Mouse (Mus musculus): ENCODE data around the gene Gpc1. TPM values are rescaled to one million over a fixed set of nuclear protein-coding genes. Genes with fewer than 3 reads are reported as not detected.

The Gpc1 gene
- polyA plus RNA-seq, 1 experiment from 2014 or later = 25.0 TPM

DNA sequence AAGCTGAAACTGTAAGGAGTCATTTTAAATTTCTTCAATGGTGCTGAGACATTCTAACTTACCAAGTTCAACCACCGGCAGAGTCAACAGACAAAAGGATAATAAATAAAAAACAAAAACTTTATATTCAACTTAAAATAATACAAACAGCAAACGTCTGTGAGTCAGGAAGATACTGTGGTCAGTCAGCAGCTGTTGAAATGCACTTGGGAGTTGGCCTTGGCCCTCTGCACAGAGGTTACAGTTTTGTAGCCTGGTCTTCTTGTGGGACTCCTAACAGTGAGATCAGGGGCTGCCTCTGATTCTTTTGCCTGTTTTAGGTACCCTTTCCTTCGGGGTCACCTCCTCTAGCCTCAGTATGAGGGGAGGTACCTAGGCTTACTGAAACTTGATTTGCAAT is 62.5 kb downstream of the Gpc1 start:
- Histone ChIP-seq H3K9me3 (ENCODE audit: control insufficient read depth, low read length) (no peaks in the 10 kb centered on the region), H3K27me3 (replicated peaks; ENCODE audit: control insufficient read depth, insufficient read depth, low read length) (no peaks in the 10 kb centered on the region), H3K4me3 (ENCODE audit: low read length) (no peak overlapping the region), H3K4me2 (ENCODE audit: low read depth, low read length) (no peak overlapping the region), H3K36me3 (ENCODE audit: control insufficient read depth, insufficient read depth, low read length) (no peaks in the 10 kb centered on the region), H3K27ac (ENCODE audit: low read length) (no peak overlapping the region), H3K4me1 (ENCODE audit: control insufficient read depth, insufficient read depth, low read length) (no peaks in the 10 kb centered on the region), H3K9ac (ENCODE audit: low read depth, low read length) (no peak overlapping the region)
- 61% methylated on average over 3 of the region's 3 CpGs for WGBS
- no peak for ATAC-seq

DNA sequence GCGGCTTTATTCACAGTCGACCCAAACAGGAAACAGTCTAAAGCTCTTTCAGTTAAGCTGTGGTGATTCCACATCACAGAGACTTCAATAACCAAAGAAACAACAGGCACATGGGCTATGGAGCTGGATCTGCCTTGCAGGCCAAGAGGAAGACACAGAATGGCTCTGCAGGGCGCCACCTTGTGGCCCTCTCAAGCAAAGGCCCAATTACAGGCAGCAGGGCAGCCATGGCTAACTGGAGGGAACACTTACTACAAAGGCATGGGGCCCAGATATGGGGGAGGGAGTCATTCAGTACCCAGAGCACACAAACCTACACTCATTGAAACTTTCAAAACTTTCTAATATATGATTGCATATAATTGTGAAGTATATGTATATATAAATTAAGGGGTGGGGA is 63.6 kb downstream of the Gpc1 start:
- Histone ChIP-seq H3K4me2 (ENCODE audit: low read depth, low read length) (no peak overlapping the region), H3K36me3 (ENCODE audit: control insufficient read depth, insufficient read depth, low read length) (no peaks in the 10 kb centered on the region), H3K4me3 (ENCODE audit: low read length) (no peak overlapping the region), H3K9ac (ENCODE audit: low read depth, low read length) (no peak overlapping the region), H3K4me1 (ENCODE audit: control insufficient read depth, insufficient read depth, low read length) (no peaks in the 10 kb centered on the region), H3K27ac (ENCODE audit: low read length) (no peak overlapping the region), H3K9me3 (ENCODE audit: control insufficient read depth, low read length) (no peaks in the 10 kb centered on the region), H3K27me3 (replicated peaks; ENCODE audit: control insufficient read depth, insufficient read depth, low read length) (no peaks in the 10 kb centered on the region)
- 16% methylated on average over 3 of the region's 3 CpGs for WGBS
- peak; percentile 52; the same call in 1 of the 2 replicates for ATAC-seq

DNA sequence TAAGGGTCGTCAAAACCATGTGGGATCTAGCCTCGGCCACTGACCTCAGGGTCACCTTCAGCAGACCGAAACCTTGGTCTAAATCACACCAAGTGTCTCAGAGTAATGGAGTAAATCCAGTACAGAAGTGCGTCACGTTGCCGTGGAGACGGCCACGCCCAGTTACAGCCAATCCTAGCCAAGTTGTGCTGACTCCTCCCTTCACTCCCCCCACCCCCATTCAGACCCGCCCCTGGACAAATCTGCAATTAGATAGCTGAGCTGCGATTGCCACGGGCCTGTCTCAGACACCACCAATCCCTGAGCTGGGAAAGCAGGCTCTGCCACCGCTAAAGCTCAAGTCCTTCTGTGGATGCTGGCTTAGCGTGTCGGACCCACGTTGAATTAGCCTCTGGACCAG is 71.3 kb downstream of the Gpc1 start, which contains the start of gene Ankmy1:
Ankmy1 (minus strand) TSS at position 121 of the 400 bp plus-strand sequence.
- WGBS = 3% methylated on average over 15 of the region's 15 CpGs
- H3K9ac ChIP-seq (ENCODE audit: low read depth, low read length) = peak within 1 kb of the TSS; percentile 32; the same call in 1 of the 2 replicates
- H3K4me2 ChIP-seq (ENCODE audit: low read depth, low read length) = peak within 1 kb of the TSS; percentile 39
- peak; percentile 27 for ATAC-seq
- no peak within 1 kb of the TSS for H3K27ac ChIP-seq (ENCODE audit: low read length)
- no peaks in the 10 kb centered on the region for H3K9me3 ChIP-seq (ENCODE audit: control insufficient read depth, low read length)
- no peaks in the 10 kb centered on the region for H3K36me3 ChIP-seq (ENCODE audit: control insufficient read depth, insufficient read depth, low read length)
- peak within 1 kb of the TSS; percentile 21; the same call in 1 of the 2 replicates for H3K4me3 ChIP-seq (ENCODE audit: low read length)
- no peaks in the 10 kb centered on the region for H3K27me3 ChIP-seq (replicated peaks; ENCODE audit: control insufficient read depth, insufficient read depth, low read length)
- H3K4me1 ChIP-seq (ENCODE audit: control insufficient read depth, insufficient read depth, low read length) = peaks cover 8% of the 10 kb centered on the region

DNA sequence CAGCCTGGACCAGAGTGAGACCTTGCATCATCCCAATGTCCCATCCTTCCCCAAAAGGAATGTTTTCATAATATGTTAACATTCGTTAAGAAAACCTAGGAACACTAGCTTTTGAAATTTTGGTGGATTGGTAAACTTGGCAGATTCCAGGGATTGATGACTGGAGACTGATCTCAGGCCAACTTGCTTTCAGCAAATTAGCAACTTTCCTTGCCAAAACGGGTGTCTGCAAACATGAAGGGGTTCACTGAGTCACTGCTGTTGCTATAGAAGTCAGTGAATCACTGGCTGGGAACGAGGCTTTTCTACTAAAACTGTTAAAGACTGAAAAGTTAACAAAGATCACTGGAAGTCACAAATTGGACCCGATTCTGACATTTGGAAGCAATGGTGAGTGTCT is 72.2 kb downstream of the Gpc1 start:
- Histone ChIP-seq H3K9me3 (ENCODE audit: control insufficient read depth, low read length) (no peaks in the 10 kb centered on the region), H3K36me3 (ENCODE audit: control insufficient read depth, insufficient read depth, low read length) (no peaks in the 10 kb centered on the region), H3K9ac (ENCODE audit: low read depth, low read length) (no peak overlapping the region), H3K4me1 (ENCODE audit: control insufficient read depth, insufficient read depth, low read length) (peaks cover 11% of the 10 kb centered on the region), H3K27ac (ENCODE audit: low read length) (no peak overlapping the region), H3K4me2 (ENCODE audit: low read depth, low read length) (no peak overlapping the region), H3K4me3 (ENCODE audit: low read length) (no peak overlapping the region), H3K27me3 (replicated peaks; ENCODE audit: control insufficient read depth, insufficient read depth, low read length) (no peaks in the 10 kb centered on the region)
- WGBS = 80% methylated on average over 4 of the region's 4 CpGs
- no peak for ATAC-seq

DNA sequence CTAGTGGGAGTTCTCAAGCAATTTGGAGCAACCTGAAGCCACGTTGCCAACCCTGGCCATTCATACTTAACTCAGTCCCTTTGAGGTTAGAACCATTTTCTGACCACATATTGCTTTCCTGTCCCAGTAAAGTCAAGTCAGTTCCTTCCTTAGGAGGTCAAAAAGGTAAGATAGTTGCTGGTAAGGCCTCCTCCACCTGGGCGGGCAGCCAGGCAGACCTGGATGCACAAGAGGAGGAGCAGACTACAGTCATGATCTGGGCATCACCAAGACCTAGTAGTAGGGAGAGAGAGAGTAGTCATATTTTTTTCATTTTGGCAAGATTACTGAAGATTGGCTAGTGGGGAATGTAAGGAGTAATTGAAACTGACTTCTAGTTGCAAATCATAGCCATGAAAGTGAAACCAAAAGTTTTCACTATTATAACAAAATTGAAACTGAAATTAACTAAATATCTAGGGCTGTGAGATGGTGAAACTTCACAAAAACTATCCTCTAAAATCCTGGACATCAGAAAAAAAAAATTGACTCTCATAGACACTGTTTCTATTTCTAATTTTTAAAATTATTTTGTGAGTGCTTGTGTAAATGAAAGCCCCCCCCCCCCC is 74.4 kb downstream of the Gpc1 start:
- H3K9ac ChIP-seq (ENCODE audit: low read depth, low read length) = no peak overlapping the region
- H3K27me3 ChIP-seq (replicated peaks; ENCODE audit: control insufficient read depth, insufficient read depth, low read length) = no peaks in the 10 kb centered on the region
- 85% methylated on average over 2 of the region's 2 CpGs for WGBS
- no peak overlapping the region for H3K27ac ChIP-seq (ENCODE audit: low read length)
- no peaks in the 10 kb centered on the region for H3K9me3 ChIP-seq (ENCODE audit: control insufficient read depth, low read length)
- H3K36me3 ChIP-seq (ENCODE audit: control insufficient read depth, insufficient read depth, low read length) = no peaks in the 10 kb centered on the region
- H3K4me3 ChIP-seq (ENCODE audit: low read length) = no peak overlapping the region
- peaks cover 21% of the 10 kb centered on the region for H3K4me1 ChIP-seq (ENCODE audit: control insufficient read depth, insufficient read depth, low read length)
- no peak overlapping the region for H3K4me2 ChIP-seq (ENCODE audit: low read depth, low read length)
- no peak for ATAC-seq

DNA sequence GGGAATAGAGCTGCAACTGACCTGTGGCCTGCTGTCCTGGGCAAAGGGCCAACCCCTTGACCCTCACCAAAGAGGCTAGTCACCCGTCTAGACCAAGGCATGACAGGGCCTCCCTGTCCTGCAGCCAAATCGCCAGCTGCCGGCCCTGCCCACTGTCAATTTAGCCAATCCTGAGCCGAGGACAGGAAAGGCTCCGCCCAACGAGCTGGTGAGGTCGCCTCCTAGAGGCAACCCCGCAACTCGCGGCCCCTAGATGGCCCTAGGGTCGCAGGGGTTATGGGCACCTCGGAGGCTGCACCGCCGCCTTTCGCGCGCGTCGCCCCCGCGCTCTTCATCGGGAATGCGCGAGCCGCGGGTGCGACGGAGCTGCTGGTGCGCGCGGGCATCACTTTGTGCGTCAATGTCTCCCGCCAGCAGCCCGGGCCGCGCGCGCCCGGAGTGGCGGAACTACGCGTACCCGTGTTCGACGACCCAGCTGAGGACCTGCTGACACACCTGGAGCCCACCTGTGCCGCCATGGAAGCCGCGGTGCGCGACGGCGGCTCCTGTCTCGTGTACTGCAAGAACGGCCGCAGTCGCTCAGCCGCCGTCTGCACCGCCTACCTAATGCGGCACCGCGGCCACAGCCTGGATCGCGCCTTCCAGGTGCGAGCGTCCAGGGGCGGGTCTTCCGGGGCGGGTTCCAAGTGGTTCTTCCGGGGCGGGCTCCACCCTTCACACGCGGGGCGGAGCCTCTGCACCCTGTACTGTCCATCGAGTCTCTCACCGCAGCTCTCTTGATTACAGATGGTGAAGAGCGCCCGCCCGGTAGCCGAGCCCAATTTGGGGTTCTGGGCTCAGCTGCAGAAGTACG is 75.6 kb downstream of the Gpc1 start, which contains the start of gene Dusp28:
Dusp28 (plus strand) TSS at position 203 of the 853 bp plus-strand sequence.
- Histone ChIP-seq H3K9me3 (ENCODE audit: control insufficient read depth, low read length) (no peaks in the 10 kb centered on the region), H3K4me1 (ENCODE audit: control insufficient read depth, insufficient read depth, low read length) (peaks cover 21% of the 10 kb centered on the region), H3K27ac (ENCODE audit: low read length) (peak within 1 kb of the TSS; percentile 93), H3K4me2 (ENCODE audit: low read depth, low read length) (peak within 1 kb of the TSS; percentile 82), H3K27me3 (replicated peaks; ENCODE audit: control insufficient read depth, insufficient read depth, low read length) (no peaks in the 10 kb centered on the region), H3K36me3 (ENCODE audit: control insufficient read depth, insufficient read depth, low read length) (no peaks in the 10 kb centered on the region), H3K4me3 (ENCODE audit: low read length) (peak within 1 kb of the TSS; percentile 75), H3K9ac (ENCODE audit: low read depth, low read length) (peak within 1 kb of the TSS; percentile 79)
- peak; percentile 89 for ATAC-seq
- under 1% methylated on average over 81 of the region's 81 CpGs for WGBS

DNA sequence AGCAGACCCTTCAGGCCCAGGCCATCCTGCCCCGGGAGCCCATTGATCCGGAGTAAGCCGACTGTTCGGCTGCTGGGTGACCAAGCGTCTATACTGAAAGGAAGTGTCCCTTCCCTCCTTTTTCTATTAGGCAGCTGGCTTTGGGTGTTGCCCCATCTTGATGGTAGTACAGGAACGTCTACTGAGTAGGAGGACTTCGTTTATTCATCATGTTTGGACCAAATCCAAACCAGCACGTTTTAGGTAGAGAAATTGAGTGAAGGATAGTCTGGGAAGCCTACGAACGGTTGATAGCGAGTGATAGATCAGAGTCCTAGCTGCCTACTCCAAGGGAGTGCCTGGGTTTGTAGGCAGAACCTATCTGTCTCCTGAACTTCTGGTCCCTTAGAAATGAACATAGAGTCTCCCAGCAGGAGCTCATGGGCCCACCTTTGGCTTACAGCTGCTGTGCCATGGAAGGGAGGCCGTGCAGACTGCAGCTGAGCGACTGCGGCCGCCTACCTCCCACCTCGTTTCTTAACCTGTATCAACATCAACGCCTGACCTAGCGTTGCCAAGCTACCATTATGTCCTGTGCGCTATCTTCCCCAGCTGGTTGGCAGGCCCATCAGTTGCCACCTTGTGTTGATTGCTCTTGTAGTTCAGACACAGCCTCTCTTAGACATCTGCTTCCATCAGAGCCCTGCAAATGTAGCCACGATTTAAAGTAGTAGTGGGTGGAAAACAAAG is 76.4 kb downstream of the Gpc1 start:
- H3K4me1 ChIP-seq (ENCODE audit: control insufficient read depth, insufficient read depth, low read length) = peaks cover 29% of the 10 kb centered on the region
- no peaks in the 10 kb centered on the region for H3K36me3 ChIP-seq (ENCODE audit: control insufficient read depth, insufficient read depth, low read length)
- peak overlapping the region; percentile 75 for H3K4me3 ChIP-seq (ENCODE audit: low read length)
- peak overlapping the region; percentile 71 for H3K27ac ChIP-seq (ENCODE audit: low read length)
- peak overlapping the region; percentile 82 for H3K4me2 ChIP-seq (ENCODE audit: low read depth, low read length)
- WGBS = 42% methylated on average over 20 of the region's 20 CpGs
- no peaks in the 10 kb centered on the region for H3K27me3 ChIP-seq (replicated peaks; ENCODE audit: control insufficient read depth, insufficient read depth, low read length)
- peak overlapping the region; percentile 79 for H3K9ac ChIP-seq (ENCODE audit: low read depth, low read length)
- no peak; the same call in 1 of the 2 replicates for ATAC-seq
- H3K9me3 ChIP-seq (ENCODE audit: control insufficient read depth, low read length) = no peaks in the 10 kb centered on the region

DNA sequence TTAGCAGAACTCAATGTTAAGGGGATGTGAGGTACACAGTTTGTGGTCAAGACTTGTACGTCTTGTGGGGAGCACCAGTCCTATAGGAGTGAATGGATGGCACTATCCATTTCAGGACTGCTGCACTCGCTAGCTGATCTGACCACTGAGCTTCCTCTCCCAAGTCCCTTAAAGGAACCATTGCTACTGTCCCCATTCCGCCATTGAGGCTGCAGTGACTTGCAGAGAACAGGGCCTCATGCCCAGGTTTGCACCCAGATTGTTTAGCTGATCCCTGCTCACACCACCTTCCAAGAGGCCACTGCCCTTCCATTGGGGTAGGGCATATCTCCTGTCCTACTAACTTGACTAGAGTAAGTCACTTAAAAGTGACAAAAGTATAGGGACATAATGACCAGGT is 77.2 kb downstream of the Gpc1 start:
- no peak for ATAC-seq
- H3K4me1 ChIP-seq (ENCODE audit: control insufficient read depth, insufficient read depth, low read length) = peaks cover 27% of the 10 kb centered on the region
- WGBS = 87% methylated on average over 3 of the region's 3 CpGs

DNA sequence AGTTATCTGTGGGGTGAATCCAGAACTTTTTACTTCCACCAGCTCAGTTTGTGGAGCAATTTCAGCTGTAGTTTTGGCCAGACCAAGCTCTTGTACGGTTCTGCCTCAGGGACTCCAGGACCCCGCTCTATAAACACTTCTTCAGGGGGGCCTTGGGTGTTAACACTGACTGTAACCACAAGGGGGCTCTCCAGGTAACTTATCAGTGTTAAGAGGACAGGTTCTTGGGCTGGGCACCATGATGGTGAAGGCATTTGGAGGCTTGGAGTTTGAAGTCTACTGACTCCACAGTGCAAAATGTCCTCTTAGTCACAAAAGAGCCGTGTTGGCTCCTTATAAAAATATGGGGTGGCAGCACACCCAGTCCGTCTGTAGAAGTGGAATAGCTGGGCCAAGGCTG is 77.6 kb downstream of the Gpc1 start:
- ATAC-seq = no peak
- Histone ChIP-seq H3K9ac (ENCODE audit: low read depth, low read length) (no peak overlapping the region), H3K36me3 (ENCODE audit: control insufficient read depth, insufficient read depth, low read length) (no peaks in the 10 kb centered on the region), H3K4me3 (ENCODE audit: low read length) (no peak overlapping the region), H3K4me2 (ENCODE audit: low read depth, low read length) (no peak overlapping the region), H3K27ac (ENCODE audit: low read length) (no peak overlapping the region), H3K9me3 (ENCODE audit: control insufficient read depth, low read length) (no peaks in the 10 kb centered on the region), H3K27me3 (replicated peaks; ENCODE audit: control insufficient read depth, insufficient read depth, low read length) (no peaks in the 10 kb centered on the region), H3K4me1 (ENCODE audit: control insufficient read depth, insufficient read depth, low read length) (peaks cover 27% of the 10 kb centered on the region)
- 75% methylated on average over 4 of the region's 4 CpGs for WGBS

More for the DNA sequence above, 77.2 kb downstream of the Gpc1 start:
- Histone ChIP-seq H3K9me3 (ENCODE audit: control insufficient read depth, low read length) (no peaks in the 10 kb centered on the region), H3K27me3 (replicated peaks; ENCODE audit: control insufficient read depth, insufficient read depth, low read length) (no peaks in the 10 kb centered on the region), H3K36me3 (ENCODE audit: control insufficient read depth, insufficient read depth, low read length) (no peaks in the 10 kb centered on the region), H3K9ac (ENCODE audit: low read depth, low read length) (no peak overlapping the region), H3K27ac (ENCODE audit: low read length) (no peak overlapping the region), H3K4me2 (ENCODE audit: low read depth, low read length) (no peak overlapping the region), H3K4me3 (ENCODE audit: low read length) (no peak overlapping the region)

Measured in intestine, embryonic 16.5 days (tissue).